Mouse (Mus musculus): ENCODE measurements around the gene Spred2. TPM values are rescaled to one million over a fixed set of nuclear protein-coding genes. Genes with fewer than 3 reads are reported as not detected.

Gene Spred2
- polyA plus RNA-seq, 2 experiments = 1.0 to 3.1 TPM

DNA sequence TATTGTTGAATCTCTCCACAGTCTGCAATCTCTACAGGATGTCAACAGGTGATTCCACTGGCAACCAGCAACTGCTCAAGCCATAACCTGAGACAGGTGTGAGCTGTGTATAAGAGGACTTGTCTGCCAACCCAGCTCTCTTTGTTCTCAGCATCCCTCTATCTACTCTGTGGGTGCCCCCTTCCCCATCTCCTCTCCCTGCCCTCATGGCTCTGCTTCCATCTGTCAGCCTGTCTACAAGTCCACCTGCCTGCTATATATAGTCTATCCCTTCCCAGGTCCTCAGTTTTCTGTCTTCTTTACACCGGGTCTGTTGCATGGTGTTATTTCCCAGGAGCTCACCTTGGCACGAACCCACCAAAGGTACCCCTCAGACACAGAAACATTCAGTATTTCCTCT, 140.8 kb downstream of the Spred2 start:
- Histone ChIP-seq H3K9ac (replicated peaks) (no peak overlapping the region), H3K27ac (no peak overlapping the region), H3K4me2 (ENCODE audit: low read depth) (no peak overlapping the region), H3K4me1 (replicated peaks; ENCODE audit: control insufficient read depth in 2 of 2, insufficient read depth in 2 of 2, low read length in 1 of 2) (no peaks in the 10 kb centered on the region), H3K36me3 (replicated peaks; ENCODE audit: control insufficient read depth, insufficient read depth, low read depth) (peaks cover 24% of the 10 kb centered on the region), H3K4me3 (ENCODE audit: insufficient read depth in 1 of 2, low read depth in 2 of 2, low read length in 2 of 2) (no peak overlapping the region), H3K27me3 (ENCODE audit: control insufficient read depth, insufficient read depth, low read length) (no peaks in the 10 kb centered on the region), H3K9me3 (ENCODE audit: control insufficient read depth, low read length) (no peaks in the 10 kb centered on the region)
- 78% methylated on average over 2 of the region's 2 CpGs for WGBS (ENCODE audit: insufficient replicate concordance)
- TF ChIP-seq EP300 (IDR thresholded peaks at IDR 0.05; ENCODE audit: low read depth) = no peak
- no peak for TF ChIP-seq CTCF (IDR thresholded peaks at IDR 0.05; ENCODE audit: low read depth)
- DNase-seq (ENCODE audit: low read depth in 3 of 3, low spot score in 3 of 3) (no peak), ATAC-seq (ENCODE audit: insufficient read depth) (no peak)

DNA sequence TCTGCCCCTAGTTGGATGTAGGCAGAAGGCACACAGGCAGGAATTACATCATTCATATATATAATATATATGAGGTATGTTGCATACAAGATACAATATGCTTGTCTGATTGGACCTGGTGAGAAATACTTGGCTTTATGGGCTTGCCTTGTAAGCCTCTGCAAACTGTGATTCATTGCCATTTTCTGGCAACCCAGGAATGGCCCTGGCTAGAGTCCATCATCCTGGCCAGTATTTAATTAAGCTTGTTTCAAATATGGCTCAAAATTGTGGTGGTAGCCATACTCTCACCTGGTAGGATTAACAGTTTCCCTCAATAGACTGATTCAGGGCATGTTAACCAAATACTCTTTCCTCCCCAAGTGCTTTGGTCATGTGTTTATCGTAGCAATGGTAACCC, 141.9 kb downstream of the Spred2 start:
- 89% methylated on average over 1 of the region's 1 CpGs for WGBS (ENCODE audit: insufficient replicate concordance)
- Histone ChIP-seq H3K27me3 (ENCODE audit: control insufficient read depth, insufficient read depth, low read length) (no peaks in the 10 kb centered on the region), H3K4me3 (ENCODE audit: insufficient read depth in 1 of 2, low read depth in 2 of 2, low read length in 2 of 2) (no peak overlapping the region), H3K9ac (replicated peaks) (no peak overlapping the region), H3K27ac (no peak overlapping the region), H3K9me3 (ENCODE audit: control insufficient read depth, low read length) (no peaks in the 10 kb centered on the region), H3K36me3 (replicated peaks; ENCODE audit: control insufficient read depth, insufficient read depth, low read depth) (peaks cover 25% of the 10 kb centered on the region), H3K4me2 (ENCODE audit: low read depth) (no peak overlapping the region), H3K4me1 (replicated peaks; ENCODE audit: control insufficient read depth in 2 of 2, insufficient read depth in 2 of 2, low read length in 1 of 2) (no peaks in the 10 kb centered on the region)
- ATAC-seq (ENCODE audit: insufficient read depth) (no peak), DNase-seq (ENCODE audit: low read depth in 3 of 3, low spot score in 3 of 3) (no peak)
- TF ChIP-seq CTCF (IDR thresholded peaks at IDR 0.05; ENCODE audit: low read depth) = no peak
- TF ChIP-seq EP300 (IDR thresholded peaks at IDR 0.05; ENCODE audit: low read depth) = no peak

DNA sequence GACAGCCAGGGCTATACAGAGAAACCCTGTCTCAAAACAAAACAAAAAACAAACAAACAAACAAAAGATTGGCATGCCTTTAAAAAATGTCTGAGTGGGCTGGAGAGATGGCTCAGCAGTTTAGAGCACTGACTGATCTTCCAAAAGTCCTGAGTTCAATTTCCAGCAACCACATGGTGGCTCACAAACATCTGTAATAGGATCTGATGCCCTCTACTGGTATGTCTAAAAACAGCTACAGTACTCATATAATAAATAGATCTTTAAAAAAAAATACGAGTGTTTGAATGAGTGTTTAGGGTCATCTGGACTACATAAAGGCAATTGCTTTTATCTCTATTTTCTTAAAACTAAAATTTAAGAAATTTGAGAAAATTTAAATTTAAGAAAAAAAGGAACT, 143.3 kb downstream of the Spred2 start:
- DNase-seq (ENCODE audit: low read depth in 3 of 3, low spot score in 3 of 3) (no peak), ATAC-seq (ENCODE audit: insufficient read depth) (no peak)
- Histone ChIP-seq H3K9ac (replicated peaks) (no peak overlapping the region), H3K27ac (no peak overlapping the region), H3K36me3 (replicated peaks; ENCODE audit: control insufficient read depth, insufficient read depth, low read depth) (peaks cover 32% of the 10 kb centered on the region), H3K9me3 (ENCODE audit: control insufficient read depth, low read length) (no peaks in the 10 kb centered on the region), H3K4me3 (ENCODE audit: insufficient read depth in 1 of 2, low read depth in 2 of 2, low read length in 2 of 2) (no peak overlapping the region), H3K4me1 (replicated peaks; ENCODE audit: control insufficient read depth in 2 of 2, insufficient read depth in 2 of 2, low read length in 1 of 2) (no peaks in the 10 kb centered on the region), H3K27me3 (ENCODE audit: control insufficient read depth, insufficient read depth, low read length) (no peaks in the 10 kb centered on the region), H3K4me2 (ENCODE audit: low read depth) (no peak overlapping the region)
- 39% methylated on average over 1 of the region's 1 CpGs for WGBS (ENCODE audit: insufficient replicate concordance)
- TF ChIP-seq CTCF (IDR thresholded peaks at IDR 0.05; ENCODE audit: low read depth) (peak; percentile 41; the same call in 1 of the 2 replicates), EP300 (IDR thresholded peaks at IDR 0.05; ENCODE audit: low read depth) (no peak)

DNA sequence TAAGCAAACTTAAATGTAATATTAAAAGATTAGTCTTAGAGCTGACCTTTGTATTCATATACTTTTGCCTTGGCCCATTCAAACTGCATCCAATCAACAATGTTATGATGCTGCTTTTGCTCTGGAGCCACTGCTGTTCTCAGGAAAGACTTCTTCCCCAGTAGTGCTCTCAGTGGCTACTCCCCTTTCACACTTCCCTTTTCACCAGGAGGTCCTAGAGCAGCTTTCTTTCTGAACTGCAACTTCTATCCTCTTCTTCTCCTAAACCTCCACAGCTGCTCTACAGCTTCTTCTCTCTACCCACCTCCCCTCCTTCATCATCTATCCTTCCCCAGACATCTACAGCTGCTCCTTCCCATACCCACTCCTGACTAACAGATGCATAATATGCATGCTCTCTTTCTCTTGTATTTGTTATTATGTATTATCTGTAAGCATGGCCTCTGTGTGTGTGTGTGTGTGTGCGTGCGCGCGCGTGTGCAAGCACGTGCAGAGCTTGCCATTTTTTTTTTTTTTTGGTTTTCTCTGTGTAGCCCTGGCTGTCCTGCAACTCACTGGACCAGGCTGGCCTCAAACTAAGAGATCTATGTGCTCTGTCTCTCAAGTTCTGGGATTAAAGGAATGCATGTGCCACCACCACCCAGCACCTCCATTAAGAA, 144.3 kb downstream of the Spred2 start:
- Histone ChIP-seq H3K4me3 (ENCODE audit: insufficient read depth in 1 of 2, low read depth in 2 of 2, low read length in 2 of 2) (no peak overlapping the region), H3K27ac (no peak overlapping the region), H3K4me1 (replicated peaks; ENCODE audit: control insufficient read depth in 2 of 2, insufficient read depth in 2 of 2, low read length in 1 of 2) (no peaks in the 10 kb centered on the region), H3K36me3 (replicated peaks; ENCODE audit: control insufficient read depth, insufficient read depth, low read depth) (peaks cover 37% of the 10 kb centered on the region), H3K4me2 (ENCODE audit: low read depth) (no peak overlapping the region), H3K27me3 (ENCODE audit: control insufficient read depth, insufficient read depth, low read length) (no peaks in the 10 kb centered on the region), H3K9ac (replicated peaks) (no peak overlapping the region), H3K9me3 (ENCODE audit: control insufficient read depth, low read length) (no peaks in the 10 kb centered on the region)
- TF ChIP-seq EP300 (IDR thresholded peaks at IDR 0.05; ENCODE audit: low read depth) = no peak
- no peak for TF ChIP-seq CTCF (IDR thresholded peaks at IDR 0.05; ENCODE audit: low read depth)
- ATAC-seq (ENCODE audit: insufficient read depth) (no peak), DNase-seq (ENCODE audit: low read depth in 3 of 3, low spot score in 3 of 3) (no peak)
- WGBS (ENCODE audit: insufficient replicate concordance) = 94% methylated on average over 6 of the region's 6 CpGs

DNA sequence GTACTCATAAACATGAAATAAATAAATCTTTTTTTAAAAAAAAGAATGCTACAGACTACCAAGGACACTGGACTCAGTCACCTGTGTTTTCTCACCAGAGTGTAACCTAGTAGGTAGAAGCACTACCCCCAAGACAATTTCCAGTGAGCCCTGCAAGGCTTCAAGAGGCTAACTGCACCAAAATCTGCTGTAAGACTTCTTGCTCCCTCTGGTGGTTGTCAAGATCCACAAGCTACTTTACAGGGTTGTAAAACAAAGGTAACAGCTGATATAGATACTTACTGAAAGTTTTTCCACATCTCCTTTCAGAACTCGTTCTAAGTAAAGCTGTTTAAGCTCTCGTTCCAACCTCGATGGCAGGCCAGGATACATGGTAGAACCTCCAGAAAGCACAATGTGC, 148.0 kb downstream of the Spred2 start:
- Histone ChIP-seq H3K27ac (no peak overlapping the region), H3K27me3 (ENCODE audit: control insufficient read depth, insufficient read depth, low read length) (no peaks in the 10 kb centered on the region), H3K36me3 (replicated peaks; ENCODE audit: control insufficient read depth, insufficient read depth, low read depth) (peaks cover 42% of the 10 kb centered on the region), H3K4me1 (replicated peaks; ENCODE audit: control insufficient read depth in 2 of 2, insufficient read depth in 2 of 2, low read length in 1 of 2) (no peaks in the 10 kb centered on the region), H3K9me3 (ENCODE audit: control insufficient read depth, low read length) (no peaks in the 10 kb centered on the region), H3K9ac (replicated peaks) (no peak overlapping the region), H3K4me3 (ENCODE audit: insufficient read depth in 1 of 2, low read depth in 2 of 2, low read length in 2 of 2) (no peak overlapping the region), H3K4me2 (ENCODE audit: low read depth) (no peak overlapping the region)
- 58% methylated on average over 3 of the region's 3 CpGs for WGBS (ENCODE audit: insufficient replicate concordance)
- ATAC-seq (ENCODE audit: insufficient read depth) (no peak), DNase-seq (ENCODE audit: low read depth in 3 of 3, low spot score in 3 of 3) (peak in 1 of 3 experiments; percentile 10)
- no peak for TF ChIP-seq EP300 (IDR thresholded peaks at IDR 0.05; ENCODE audit: low read depth)
- TF ChIP-seq CTCF (IDR thresholded peaks at IDR 0.05; ENCODE audit: low read depth) = peak; percentile 53
